Mouse (Mus musculus): ENCODE results near the gene Ganc. TPM values are rescaled to one million over a fixed set of nuclear protein-coding genes. Genes with fewer than 3 reads are reported as not detected.

Gene Ganc
- total and polyA plus RNA-seq, 3 experiments: 14.3 to 24.5 (median 22.0) TPM

- no peak for DNase-seq
- Histone ChIP-seq H3K36me3 (ENCODE audit: control insufficient read depth, insufficient read depth, low read length) (no peaks in the 10 kb centered on the region), H3K79me2 (replicated peaks; ENCODE audit: control insufficient read depth, insufficient read depth, low read length) (no peaks in the 10 kb centered on the region), H3K4me3 (no peak overlapping the region), H3K27me3 (ENCODE audit: control insufficient read depth, insufficient read depth, low read length) (no peaks in the 10 kb centered on the region), H3K27ac (no peak overlapping the region), H3K4me1 (ENCODE audit: control insufficient read depth, insufficient read depth, low read length) (no peaks in the 10 kb centered on the region), H3K9ac (ENCODE audit: low read depth, low read length) (no peak overlapping the region)
- intact Hi-C loops (cut with DNase I): no loop called here
- WGBS: 43% methylated on average over 2 of the region's 2 CpGs
- TF ChIP-seq CTCF (IDR thresholded peaks at IDR 0.05) (no peak), POLR2A (IDR thresholded peaks at IDR 0.05; ENCODE audit: insufficient read depth, low read depth, low read length) (no peak), EP300 (IDR thresholded peaks at IDR 0.05; ENCODE audit: insufficient read depth, low read depth, low read length) (no peak)
Observed at GRCm38 (mm10) chr2:120454987-120455386, 51.3 kb downstream of the Ganc start.

GRCm38 (mm10) chr2:120455719-120456118 is 52.0 kb downstream of the Ganc start, which contains the start of gene Capn3:
TSS of gene Capn3 (plus strand) at chr2:120456019.
- Histone ChIP-seq H3K4me1 (ENCODE audit: control insufficient read depth, insufficient read depth, low read length) (no peaks in the 10 kb centered on the region), H3K4me3 (no peak within 1 kb of the TSS), H3K36me3 (ENCODE audit: control insufficient read depth, insufficient read depth, low read length) (no peaks in the 10 kb centered on the region), H3K79me2 (replicated peaks; ENCODE audit: control insufficient read depth, insufficient read depth, low read length) (no peaks in the 10 kb centered on the region), H3K27me3 (ENCODE audit: control insufficient read depth, insufficient read depth, low read length) (no peaks in the 10 kb centered on the region), H3K9ac (ENCODE audit: low read depth, low read length) (no peak within 1 kb of the TSS), H3K27ac (no peak within 1 kb of the TSS)
- no peak for TF ChIP-seq EP300 (IDR thresholded peaks at IDR 0.05; ENCODE audit: insufficient read depth, low read depth, low read length)
- no peak for TF ChIP-seq CTCF (IDR thresholded peaks at IDR 0.05)
- no peak for DNase-seq
- 80% methylated on average over 4 of the region's 4 CpGs for whole genome bisulfite sequencing
- intact Hi-C loops (cut with DNase I): no loop called here

- Histone ChIP-seq H3K4me1 (ENCODE audit: control insufficient read depth, insufficient read depth, low read length) (peaks cover 3% of the 10 kb centered on the region), H3K27me3 (ENCODE audit: control insufficient read depth, insufficient read depth, low read length) (no peaks in the 10 kb centered on the region), H3K27ac (no peak overlapping the region), H3K79me2 (replicated peaks; ENCODE audit: control insufficient read depth, insufficient read depth, low read length) (no peaks in the 10 kb centered on the region), H3K9ac (ENCODE audit: low read depth, low read length) (no peak overlapping the region), H3K4me3 (no peak overlapping the region), H3K36me3 (ENCODE audit: control insufficient read depth, insufficient read depth, low read length) (no peaks in the 10 kb centered on the region)
- DNase-seq: no peak
- no peak for TF ChIP-seq EP300 (IDR thresholded peaks at IDR 0.05; ENCODE audit: insufficient read depth, low read depth, low read length)
- no peak for TF ChIP-seq CTCF (IDR thresholded peaks at IDR 0.05)
- TF ChIP-seq POLR2A (IDR thresholded peaks at IDR 0.05; ENCODE audit: insufficient read depth, low read depth, low read length): no peak
- intact Hi-C loops (cut with DNase I): no loop called here
- WGBS: 82% methylated on average over 4 of the region's 4 CpGs
Observed at GRCm38 (mm10) chr2:120460216-120460615, 56.5 kb downstream of the Ganc start.

- H3K4me3 ChIP-seq: no peak overlapping the region
- 43% methylated on average over 7 of the region's 7 CpGs for WGBS
- DNase-seq: no peak
Observed at GRCm38 (mm10) chr2:120463328-120463727, 59.6 kb downstream of the Ganc start.

GRCm38 (mm10) chr2:120464091-120464490 is 60.4 kb downstream of the Ganc start:
- Histone ChIP-seq H3K4me3 (no peak overlapping the region), H3K36me3 (ENCODE audit: control insufficient read depth, insufficient read depth, low read length) (no peaks in the 10 kb centered on the region), H3K27ac (no peak overlapping the region), H3K9ac (ENCODE audit: low read depth, low read length) (no peak overlapping the region), H3K27me3 (ENCODE audit: control insufficient read depth, insufficient read depth, low read length) (no peaks in the 10 kb centered on the region), H3K79me2 (replicated peaks; ENCODE audit: control insufficient read depth, insufficient read depth, low read length) (no peaks in the 10 kb centered on the region), H3K4me1 (ENCODE audit: control insufficient read depth, insufficient read depth, low read length) (peaks cover 3% of the 10 kb centered on the region)
- intact Hi-C loops (cut with DNase I): no loop called here
- DNase-seq: no peak
- no peak for TF ChIP-seq CTCF (IDR thresholded peaks at IDR 0.05)
- WGBS: 65% methylated on average over 8 of the region's 8 CpGs

More at GRCm38 (mm10) chr2:120463328-120463727, 59.6 kb downstream of the Ganc start:
- no peaks in the 10 kb centered on the region for H3K27me3 ChIP-seq (ENCODE audit: control insufficient read depth, insufficient read depth, low read length)
- intact Hi-C loops (cut with DNase I): no loop called here
- TF ChIP-seq EP300 (IDR thresholded peaks at IDR 0.05; ENCODE audit: insufficient read depth, low read depth, low read length) (no peak), CTCF (IDR thresholded peaks at IDR 0.05) (no peak), POLR2A (IDR thresholded peaks at IDR 0.05; ENCODE audit: insufficient read depth, low read depth, low read length) (no peak)
- peaks cover 3% of the 10 kb centered on the region for H3K4me1 ChIP-seq (ENCODE audit: control insufficient read depth, insufficient read depth, low read length)
- H3K36me3 ChIP-seq (ENCODE audit: control insufficient read depth, insufficient read depth, low read length): no peaks in the 10 kb centered on the region
- H3K79me2 ChIP-seq (replicated peaks; ENCODE audit: control insufficient read depth, insufficient read depth, low read length): no peaks in the 10 kb centered on the region
- H3K9ac ChIP-seq (ENCODE audit: low read depth, low read length): no peak overlapping the region
- H3K27ac ChIP-seq: no peak overlapping the region

- TF ChIP-seq POLR2A (IDR thresholded peaks at IDR 0.05; ENCODE audit: insufficient read depth, low read depth, low read length) (no peak), CTCF (IDR thresholded peaks at IDR 0.05) (no peak), EP300 (IDR thresholded peaks at IDR 0.05; ENCODE audit: insufficient read depth, low read depth, low read length) (no peak)
- no peak for DNase-seq
- H3K27ac ChIP-seq: no peak overlapping the region
Observed at GRCm38 (mm10) chr2:120464732-120465396, 61.2 kb downstream of the Ganc start.

More at GRCm38 (mm10) chr2:120464732-120465396, 61.2 kb downstream of the Ganc start:
- 94% methylated on average over 2 of the region's 2 CpGs for WGBS
- no peak overlapping the region for H3K4me3 ChIP-seq
- no peaks in the 10 kb centered on the region for H3K27me3 ChIP-seq (ENCODE audit: control insufficient read depth, insufficient read depth, low read length)
- intact Hi-C loops (cut with DNase I): no loop called here
- H3K79me2 ChIP-seq (replicated peaks; ENCODE audit: control insufficient read depth, insufficient read depth, low read length): no peaks in the 10 kb centered on the region
- no peaks in the 10 kb centered on the region for H3K36me3 ChIP-seq (ENCODE audit: control insufficient read depth, insufficient read depth, low read length)
- no peak overlapping the region for H3K9ac ChIP-seq (ENCODE audit: low read depth, low read length)
- H3K4me1 ChIP-seq (ENCODE audit: control insufficient read depth, insufficient read depth, low read length): peaks cover 3% of the 10 kb centered on the region
